Mouse (Mus musculus) neural tube, embryonic 14.5 days (tissue): ENCODE results near the gene Pdzd2. TPM values are rescaled to one million over a fixed set of nuclear protein-coding genes. Genes with fewer than 3 reads are reported as not detected.

ENCODE experiments used
- ATAC-seq: fragments of 200-750 bp; cut with Nextera tagmentation; 2 replicates; pipeline ENCODE4 v1.8.0; 2017; ENCODE audit warnings: low read depth, mild to moderate bottlenecking, moderate TSS enrichment, moderate library complexity
- H3K27ac ChIP-seq: fragments of 300-500 bp; sonication (generic); 2 replicates; pipeline ENCODE4 v1.5.1; 2014; ENCODE audit warnings: low read depth, mild to moderate bottlenecking, control low read depth, low read length, moderate library complexity, mixed read lengths
- H3K27me3 ChIP-seq: fragments of 300-500 bp; sonication (generic); 2 replicates; pipeline ENCODE4 v1.6.1; 2014; ENCODE audit warnings: low read length; ENCODE audit not compliant: control insufficient read depth, insufficient read depth
- H3K36me3 ChIP-seq: fragments of 300-500 bp; sonication (generic); 2 replicates; pipeline ENCODE4 v1.6.1; 2014; ENCODE audit warnings: low read length, mixed read lengths; ENCODE audit not compliant: control insufficient read depth, insufficient read depth
- H3K4me1 ChIP-seq: fragments of 300-500 bp; sonication (generic); 2 replicates; pipeline ENCODE4 v1.6.1; 2014; ENCODE audit warnings: low read length; ENCODE audit not compliant: control insufficient read depth, insufficient read depth
- H3K4me2 ChIP-seq: fragments of 300-500 bp; sonication (generic); 2 replicates; pipeline ENCODE4 v1.6.1; 2014; ENCODE audit warnings: mild to moderate bottlenecking, low read depth, low read length, control low read depth
- H3K4me3 ChIP-seq: fragments of 300-500 bp; sonication (generic); 2 replicates; pipeline ENCODE4 v1.5.1; 2014; ENCODE audit warnings: low read depth, low read length, control low read depth, mixed read lengths
- H3K9ac ChIP-seq: fragments of 300-500 bp; sonication (generic); replicated peaks from 2 replicates; pipeline ENCODE4 v1.6.1; 2014; ENCODE audit warnings: low read depth, mild to moderate bottlenecking, control low read depth, low read length, mixed read lengths
- H3K9me3 ChIP-seq: fragments of 300-500 bp; sonication (generic); 2 replicates; pipeline ENCODE4 v1.6.1; 2016; ENCODE audit warnings: low read length; ENCODE audit not compliant: control insufficient read depth
- WGBS: fragments of 180-500 bp; shearing (Covaris S2); extraction: QIAGEN DNeasy Blood & Tissue Kit; methylation state at CpG from one replicate; pipeline ENCODE4 v1.1.7; 2014; 5-methylcytosine and 5-hydroxymethylcytosine counted together
- polyA plus RNA-seq: library from polyadenylated mRNA; unstranded; fragments of >200 nt; fragmentation: Nextera tagmentation; extraction: Ambion mirVana; gene quantifications from 2 replicates; pipeline ENCODE4 v1.2.1, GENCODE M21; 2014

Gene Pdzd2
- polyA plus RNA-seq, 1 experiment from 2014 or later = 16.6 TPM

DNA sequence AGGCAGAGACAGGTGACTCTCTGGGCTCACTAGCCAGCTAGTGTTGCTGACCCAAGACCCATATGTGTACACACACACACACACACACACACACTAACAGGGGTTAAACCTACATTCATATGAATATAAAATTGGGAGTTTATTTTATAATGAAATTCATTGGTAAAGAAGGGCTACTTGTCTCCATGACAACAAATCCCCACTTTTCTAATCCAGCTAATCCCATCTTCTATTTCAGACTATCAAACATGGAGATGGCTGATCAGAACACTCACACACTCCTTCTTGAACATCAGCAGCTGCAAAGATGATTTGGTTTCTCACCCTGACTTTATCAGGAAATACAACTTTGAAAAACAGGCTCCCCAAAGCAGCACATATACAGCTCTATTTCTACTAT is 245.6 kb downstream of the Pdzd2 start:
- Histone ChIP-seq H3K4me2 (no peak overlapping the region), H3K27ac (no peak overlapping the region), H3K4me1 (no peaks in the 10 kb centered on the region), H3K27me3 (no peaks in the 10 kb centered on the region), H3K9me3 (no peaks in the 10 kb centered on the region), H3K36me3 (no peaks in the 10 kb centered on the region), H3K9ac (no peak overlapping the region), H3K4me3 (no peak overlapping the region)
- ATAC-seq = no peak

DNA sequence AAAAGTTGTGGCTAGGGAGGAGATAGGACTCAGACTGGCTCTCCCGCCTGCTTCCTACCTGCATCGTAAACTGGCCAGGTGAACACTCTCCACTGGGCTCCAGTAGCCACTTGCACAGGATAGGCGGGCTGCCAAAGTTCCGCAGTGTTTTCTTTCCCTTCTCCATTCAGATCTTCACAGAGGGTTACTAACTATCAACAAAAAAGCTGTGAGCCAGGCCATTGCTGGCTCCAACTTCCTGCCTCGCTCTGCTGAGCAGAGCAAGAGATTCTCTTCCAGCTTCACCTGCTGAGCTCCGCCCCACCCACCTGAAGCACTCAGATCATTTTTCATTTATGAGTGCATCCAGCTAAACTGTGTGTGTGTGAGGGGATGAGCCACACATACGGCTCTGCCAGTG is 246.5 kb downstream of the Pdzd2 start:
- Histone ChIP-seq H3K4me1 (no peaks in the 10 kb centered on the region), H3K27ac (no peak overlapping the region), H3K27me3 (no peaks in the 10 kb centered on the region), H3K36me3 (no peaks in the 10 kb centered on the region), H3K4me2 (no peak overlapping the region), H3K4me3 (no peak overlapping the region), H3K9me3 (no peaks in the 10 kb centered on the region), H3K9ac (no peak overlapping the region)
- ATAC-seq = no peak
- WGBS = 76% methylated on average over 7 of the region's 7 CpGs

DNA sequence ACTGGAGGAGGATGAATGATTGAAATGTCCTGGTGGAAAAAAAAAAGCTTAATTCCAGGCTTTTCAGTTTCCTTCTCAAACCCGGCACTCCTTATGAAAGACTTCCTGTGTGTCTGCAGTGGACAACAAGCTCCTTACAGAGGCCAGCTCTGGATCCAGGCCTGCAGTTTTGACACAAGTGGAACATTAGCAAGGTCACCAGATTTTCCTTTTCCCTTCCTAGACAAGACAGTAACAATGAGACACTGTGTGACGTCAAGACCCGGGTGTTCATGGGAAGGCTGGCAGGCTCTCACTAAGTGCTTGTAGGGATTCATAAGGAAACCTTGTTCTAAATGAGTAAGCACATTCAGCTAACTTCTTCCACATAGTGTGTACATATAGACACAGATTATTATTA is 248.8 kb downstream of the Pdzd2 start:
- H3K36me3 ChIP-seq = no peaks in the 10 kb centered on the region
- no peak overlapping the region for H3K4me2 ChIP-seq
- no peak overlapping the region for H3K9ac ChIP-seq
- H3K9me3 ChIP-seq = no peaks in the 10 kb centered on the region
- peak; percentile 47; the same call in 1 of the 2 replicates for ATAC-seq
- H3K27me3 ChIP-seq = no peaks in the 10 kb centered on the region
- no peaks in the 10 kb centered on the region for H3K4me1 ChIP-seq
- WGBS = 50% methylated on average over 3 of the region's 3 CpGs
- no peak overlapping the region for H3K4me3 ChIP-seq
- H3K27ac ChIP-seq = 0 out of 2 replicates have a peak overlapping the region, but pooled peaks have one; percentile 23

DNA sequence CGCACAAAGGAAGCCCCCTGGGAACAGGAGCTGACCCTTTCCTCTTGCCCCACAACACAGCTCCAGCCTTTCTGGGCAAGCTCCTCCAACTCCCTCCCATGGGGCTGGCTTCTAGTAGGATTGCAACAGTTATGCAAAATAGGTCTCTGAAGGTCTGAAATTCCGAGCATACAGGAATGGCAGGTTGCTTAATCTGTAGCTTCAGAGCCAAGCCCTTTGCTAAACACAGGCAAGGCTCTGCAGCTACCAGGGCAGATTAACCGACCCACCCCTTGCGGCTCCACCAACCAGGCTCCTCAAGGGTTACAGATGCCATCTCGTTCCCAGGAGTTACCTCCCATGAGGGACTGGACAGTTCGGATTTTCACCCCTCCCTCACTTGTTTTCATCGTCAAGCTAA is 249.2 kb downstream of the Pdzd2 start:
- Histone ChIP-seq H3K9ac (no peak overlapping the region), H3K4me3 (no peak overlapping the region), H3K9me3 (no peaks in the 10 kb centered on the region), H3K36me3 (no peaks in the 10 kb centered on the region), H3K4me2 (no peak overlapping the region), H3K4me1 (no peaks in the 10 kb centered on the region), H3K27ac (no peak overlapping the region), H3K27me3 (no peaks in the 10 kb centered on the region)
- WGBS = 35% methylated on average over 7 of the region's 7 CpGs
- ATAC-seq = no peak

DNA sequence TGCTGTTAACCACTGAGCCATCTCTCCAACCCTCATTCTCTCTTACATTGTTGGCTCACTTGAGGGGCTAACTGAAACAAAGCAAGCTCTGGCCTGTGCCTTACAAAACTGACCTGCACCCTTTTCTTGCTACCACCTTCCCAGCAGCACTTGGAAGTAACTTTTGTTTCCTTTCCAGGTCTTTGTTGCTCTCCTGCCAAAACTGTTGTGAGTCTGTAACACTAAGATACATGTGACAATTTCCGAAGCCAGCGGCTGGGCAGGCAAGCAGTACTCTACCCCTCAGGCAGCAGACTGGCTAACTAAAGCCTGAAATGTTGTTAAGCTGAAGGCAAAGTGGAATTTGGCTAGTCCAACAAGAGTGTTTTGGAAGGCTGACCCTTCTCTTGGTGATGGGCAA is 251.4 kb downstream of the Pdzd2 start:
- Histone ChIP-seq H3K4me1 (no peaks in the 10 kb centered on the region), H3K9me3 (no peaks in the 10 kb centered on the region), H3K27ac (no peak overlapping the region), H3K4me3 (no peak overlapping the region), H3K27me3 (no peaks in the 10 kb centered on the region), H3K4me2 (no peak overlapping the region), H3K36me3 (no peaks in the 10 kb centered on the region), H3K9ac (no peak overlapping the region)
- no peak for ATAC-seq
- 96% methylated on average over 2 of the region's 2 CpGs for WGBS

DNA sequence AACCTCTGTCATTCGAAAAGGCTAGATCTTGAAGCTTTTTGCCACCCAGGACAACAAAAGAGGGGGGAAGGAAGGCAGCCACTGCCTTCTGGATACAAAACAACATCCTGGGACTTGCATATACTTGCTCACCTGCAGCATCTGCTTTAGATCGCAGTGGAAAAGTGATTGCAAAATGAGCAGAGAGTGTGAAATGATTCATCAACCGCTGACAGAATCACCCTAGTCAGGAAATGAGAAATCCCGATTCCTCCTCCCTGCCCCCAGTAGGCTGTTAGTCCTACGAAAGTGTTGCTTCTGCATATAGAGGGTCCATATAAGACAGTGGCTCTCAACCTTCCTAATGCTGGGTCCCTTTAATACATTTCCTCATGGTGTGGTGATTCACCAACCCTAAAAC is 258.5 kb downstream of the Pdzd2 start:
- H3K27ac ChIP-seq = no peak overlapping the region
- H3K27me3 ChIP-seq = no peaks in the 10 kb centered on the region
- H3K4me3 ChIP-seq = no peak overlapping the region
- no peaks in the 10 kb centered on the region for H3K4me1 ChIP-seq
- no peaks in the 10 kb centered on the region for H3K36me3 ChIP-seq
- ATAC-seq = no peak
- WGBS = 77% methylated on average over 5 of the region's 5 CpGs
- no peaks in the 10 kb centered on the region for H3K9me3 ChIP-seq
- H3K4me2 ChIP-seq = no peak overlapping the region
- H3K9ac ChIP-seq = no peak overlapping the region

DNA sequence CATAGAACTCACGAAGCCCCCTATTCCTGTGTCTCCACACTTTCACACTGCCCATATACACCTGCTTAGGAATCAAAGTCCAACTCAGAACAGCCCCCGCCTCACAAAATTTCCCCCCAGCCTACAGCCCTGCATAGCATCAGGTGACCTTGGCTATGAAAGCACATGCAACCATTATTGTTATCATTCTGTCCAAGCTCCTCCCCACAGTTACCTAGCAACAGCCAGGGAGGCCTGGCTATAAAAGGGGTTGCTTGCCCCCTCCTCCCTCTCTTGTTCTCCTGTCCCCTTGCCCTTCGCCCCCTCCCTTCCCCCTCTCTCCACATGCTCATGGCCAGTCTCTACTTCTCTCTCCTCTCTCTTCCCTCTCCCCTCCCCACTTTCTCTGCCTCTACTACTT is 259.4 kb downstream of the Pdzd2 start:
- Histone ChIP-seq H3K27me3 (no peaks in the 10 kb centered on the region), H3K9me3 (no peaks in the 10 kb centered on the region), H3K36me3 (no peaks in the 10 kb centered on the region), H3K9ac (no peak overlapping the region), H3K4me3 (no peak overlapping the region), H3K4me1 (no peaks in the 10 kb centered on the region), H3K27ac (no peak overlapping the region), H3K4me2 (no peak overlapping the region)
- 40% methylated on average over 3 of the region's 3 CpGs for WGBS
- peak; percentile 57; the same call in 1 of the 2 replicates for ATAC-seq

DNA sequence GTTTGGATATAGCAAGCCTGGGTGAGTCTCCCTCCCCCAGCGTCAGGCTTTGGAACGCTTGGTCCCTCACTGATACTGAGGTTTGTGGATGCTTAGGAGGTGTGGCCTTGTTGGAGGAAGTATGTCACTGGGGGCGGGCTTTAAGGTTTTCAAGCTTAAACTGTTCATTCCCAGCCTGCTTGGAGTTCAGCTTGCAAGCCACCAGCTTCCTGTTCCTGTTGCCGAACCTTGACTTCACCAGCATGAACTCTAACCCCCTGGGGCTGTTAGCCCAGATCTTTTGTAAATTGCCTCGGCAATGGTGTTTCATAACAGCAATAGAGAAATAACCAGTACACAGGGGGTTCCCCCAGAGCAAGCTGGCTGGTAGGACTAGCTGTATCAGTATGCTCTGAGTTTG is 260.4 kb downstream of the Pdzd2 start:
- Histone ChIP-seq H3K27me3 (no peaks in the 10 kb centered on the region), H3K27ac (no peak overlapping the region), H3K9me3 (no peaks in the 10 kb centered on the region), H3K4me1 (no peaks in the 10 kb centered on the region), H3K4me2 (no peak overlapping the region), H3K4me3 (no peak overlapping the region), H3K9ac (no peak overlapping the region), H3K36me3 (no peaks in the 10 kb centered on the region)
- 61% methylated on average over 5 of the region's 5 CpGs for WGBS
- ATAC-seq = no peak

GRCm38 (mm10) chr15:12473596-12473995 is 266.1 kb downstream of the Pdzd2 start:
- Histone ChIP-seq H3K4me1 (no peaks in the 10 kb centered on the region), H3K4me3 (no peak overlapping the region), H3K27ac (no peak overlapping the region), H3K36me3 (no peaks in the 10 kb centered on the region), H3K4me2 (no peak overlapping the region), H3K27me3 (no peaks in the 10 kb centered on the region), H3K9me3 (no peaks in the 10 kb centered on the region), H3K9ac (no peak overlapping the region)
- WGBS = 79% methylated on average over 7 of the region's 7 CpGs
- ATAC-seq = no peak

DNA sequence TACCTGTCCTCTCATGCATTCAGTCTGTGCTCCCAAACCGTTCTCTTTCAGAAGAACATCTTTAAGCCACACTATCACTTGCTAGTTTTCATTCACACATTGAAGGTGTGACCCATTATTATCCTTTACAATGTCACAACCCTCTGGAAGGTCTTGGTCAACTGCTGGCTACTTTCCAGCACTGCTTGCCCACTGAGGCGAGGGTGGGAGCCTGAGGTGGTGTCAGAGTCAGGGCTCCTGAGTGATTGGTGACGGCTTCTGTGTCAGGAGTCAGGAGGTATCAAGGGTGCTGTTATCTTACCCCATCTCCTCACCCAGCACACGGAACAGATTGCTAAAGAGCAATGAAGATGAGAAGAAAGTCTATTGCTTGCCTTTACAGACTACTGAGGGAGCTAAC is 267.1 kb downstream of the Pdzd2 start:
- no peak for ATAC-seq
- Histone ChIP-seq H3K4me3 (no peak overlapping the region), H3K9me3 (no peaks in the 10 kb centered on the region), H3K27ac (no peak overlapping the region), H3K4me1 (no peaks in the 10 kb centered on the region), H3K9ac (no peak overlapping the region), H3K27me3 (no peaks in the 10 kb centered on the region), H3K36me3 (no peaks in the 10 kb centered on the region), H3K4me2 (no peak overlapping the region)
- 95% methylated on average over 4 of the region's 4 CpGs for WGBS
